Mouse (Mus musculus) adrenal gland, adult 2 months (tissue): ENCODE results near the gene Panx2. TPM values are rescaled to one million over a fixed set of nuclear protein-coding genes. Genes with fewer than 3 reads are reported as not detected.

ENCODE experiments used
- polyA plus RNA-seq: library from polyadenylated mRNA; depleted of rRNA; stranded (reverse); fragments of >200 nt; gene quantifications from 2 replicates; pipeline ENCODE4 v1.2.3, GENCODE M21; 2012; rRNA removed
- total RNA-seq, 2 experiments: library from RNA; stranded (reverse); gene quantifications; 2 replicates each; pipeline ENCODE4 v1.2.3; 2021

Gene Panx2
- total and polyA plus RNA-seq, 3 experiments = 0.61 to 1.3 (median 1.1) TPM

Other genes with a start within 250 kb of the Panx2 start
- 10 to 100 TPM; 15.2 to 19.2 TPM for gene Alg12, start 240.4 kb upstream of the Panx2 start, total RNA-seq
- gene Alg12, start 240.4 kb upstream of the Panx2 start, polyA plus RNA-seq = 20.4 and 21.2 TPM in 2 replicates
- 10 to 100 TPM; 44.8 to 45.6 TPM for gene Creld2, start 240.1 kb upstream of the Panx2 start, total RNA-seq
- gene Creld2, start 240.1 kb upstream of the Panx2 start, polyA plus RNA-seq = 25.5 and 25.7 TPM in 2 replicates
- 100 to 1,000 TPM in 1 of 2 experiments, 10 to 100 TPM in 1; 71.7 to 105 TPM for gene Pim3, start 197.5 kb upstream of the Panx2 start, total RNA-seq
- 156 and 157 TPM in 2 replicates for gene Pim3, start 197.5 kb upstream of the Panx2 start, polyA plus RNA-seq
- under 1 TPM in 1 of 2 experiments, not detected in 1; 0.17 TPM for gene Ttll8, start 105.3 kb upstream of the Panx2 start, total RNA-seq
- 0.03 TPM in 1 of 2 replicates, not detected in the other for gene Ttll8, start 105.3 kb upstream of the Panx2 start, polyA plus RNA-seq
- not detected for gene Mlc1, start 80.7 kb upstream of the Panx2 start, total RNA-seq
- gene Mlc1, start 80.7 kb upstream of the Panx2 start, polyA plus RNA-seq = not detected in 2 replicates
- gene Mov10l1, start 76.8 kb upstream of the Panx2 start, total RNA-seq = not detected
- gene Mov10l1, start 76.8 kb upstream of the Panx2 start, polyA plus RNA-seq = not detected in 2 replicates
- gene Trabd, start 15.4 kb downstream of the Panx2 start, total RNA-seq = 10 to 100 TPM; 27.4 to 47.7 TPM
- 43.2 and 47.8 TPM in 2 replicates for gene Trabd, start 15.4 kb downstream of the Panx2 start, polyA plus RNA-seq
- 10 to 100 TPM; 37.0 to 39.2 TPM for gene Selenoo, start 29.4 kb downstream of the Panx2 start, total RNA-seq
- 120 and 126 TPM in 2 replicates for gene Selenoo, start 29.4 kb downstream of the Panx2 start, polyA plus RNA-seq
- 10 to 100 TPM; 11.2 to 12.3 TPM for gene Tubgcp6, start 63.4 kb downstream of the Panx2 start, total RNA-seq
- 30.6 and 31.8 TPM in 2 replicates for gene Tubgcp6, start 63.4 kb downstream of the Panx2 start, polyA plus RNA-seq
- gene Hdac10, start 69.0 kb downstream of the Panx2 start, total RNA-seq = 10 to 100 TPM; 10.9 to 11.2 TPM
- 29.7 and 30.3 TPM in 2 replicates for gene Hdac10, start 69.0 kb downstream of the Panx2 start, polyA plus RNA-seq
- gene Mapk12, start 81.0 kb downstream of the Panx2 start, total RNA-seq = 10 to 100 TPM in 1 of 2 experiments, 1 to 10 TPM in 1; 6.7 to 10.2 TPM
- gene Mapk12, start 81.0 kb downstream of the Panx2 start, polyA plus RNA-seq = 5.9 and 9.1 TPM in 2 replicates
- 1 to 10 TPM; 2.5 to 3.6 TPM for gene Mapk11, start 89.9 kb downstream of the Panx2 start, total RNA-seq
- 4.1 and 4.4 TPM in 2 replicates for gene Mapk11, start 89.9 kb downstream of the Panx2 start, polyA plus RNA-seq
- gene Plxnb2, start 121.1 kb downstream of the Panx2 start, total RNA-seq = 100 to 1,000 TPM in 1 of 2 experiments, 10 to 100 TPM in 1; 94.8 to 118 TPM
- gene Plxnb2, start 121.1 kb downstream of the Panx2 start, polyA plus RNA-seq = 168 and 182 TPM in 2 replicates
- 1 to 10 TPM; 5.2 to 5.7 TPM for gene Dennd6b, start 136.8 kb downstream of the Panx2 start, total RNA-seq
- gene Dennd6b, start 136.8 kb downstream of the Panx2 start, polyA plus RNA-seq = 24.0 and 24.9 TPM in 2 replicates
- gene Ppp6r2, start 151.8 kb downstream of the Panx2 start, total RNA-seq = 10 to 100 TPM; 38.6 to 54.4 TPM
- gene Ppp6r2, start 151.8 kb downstream of the Panx2 start, polyA plus RNA-seq = 565 and 749 TPM in 2 replicates